Mouse (Mus musculus) adrenal gland (tissue): ENCODE results near the gene Nedd4.
"Not testable (repeated sequence)": the region's sequence is repeated elsewhere in the genome, so short reads cannot be mapped to it uniquely, and the experiment has no call there.

Experiments
- intact Hi-C: fragments of 180-260 bp; cut with DNase I; formaldehyde crosslinking; loops from one replicate; pipeline ENCODE4 v1.15.1; 2025
- long read RNA-seq, 2 experiments: library from polyadenylated mRNA; unstranded; transcript quantifications; one replicate each; pipeline ENCODE4 v2.0.0; 2020; ENCODE audit warnings: borderline replicate concordance in 1 of 2; ENCODE audit not compliant: insufficient replicate concordance in 1 of 2

The Nedd4 gene
- long read RNA-seq, experiment 1, full-length matches to known transcripts: 106 of 170 reads
- long read RNA-seq, experiment 1, partial matches to known transcripts: 33 of 170 reads
- long read RNA-seq, experiment 1, other reads (novel, unspliced or antisense): 31 of 170 reads
- long read RNA-seq, experiment 2, full-length matches to known transcripts: 118 of 211 reads
- long read RNA-seq, experiment 2, partial matches to known transcripts: 65 of 211 reads
- long read RNA-seq, experiment 2, other reads (novel, unspliced or antisense): 28 of 211 reads

DNA sequence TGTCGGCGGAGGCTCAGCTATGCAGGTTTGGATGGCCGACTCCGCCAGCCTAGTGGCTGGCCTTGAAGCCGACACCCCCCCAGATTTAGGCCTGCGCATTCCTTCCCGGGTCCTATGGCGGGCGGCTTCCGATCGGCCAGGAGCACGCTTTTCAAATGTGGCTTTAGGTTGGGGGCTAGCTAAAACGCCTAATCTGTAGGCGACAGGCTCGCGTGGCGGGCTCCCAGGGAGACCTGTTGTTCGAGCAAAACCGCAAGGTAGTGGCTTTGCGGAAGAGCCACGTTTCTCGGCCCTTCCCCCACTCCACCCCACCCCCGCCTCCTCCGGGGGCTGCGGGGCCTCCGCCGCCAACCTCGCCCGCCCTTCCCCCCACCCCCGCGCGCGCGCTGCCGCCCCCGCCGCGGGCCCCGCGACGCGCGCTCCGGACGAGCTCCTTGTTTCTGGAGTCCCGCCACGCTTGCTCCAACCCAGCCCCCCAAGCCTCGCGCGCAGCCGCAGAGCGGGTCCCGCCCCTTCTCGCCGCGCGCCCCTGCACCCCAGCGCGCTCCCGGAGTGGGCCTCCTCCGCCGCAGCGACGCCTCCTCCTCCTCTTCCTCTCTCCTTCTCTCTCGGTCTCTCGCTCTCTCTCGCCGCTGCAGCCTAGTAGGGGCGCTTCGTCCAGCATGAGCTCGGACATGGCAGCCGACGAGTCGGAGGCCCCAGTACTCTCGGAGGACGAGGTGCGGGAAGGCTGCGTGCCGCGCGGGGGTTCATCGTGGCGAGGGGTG lies at the start of gene Nedd4:
Nedd4 (plus strand) TSS at position 452 of the 767 bp plus-strand sequence.
- intact Hi-C loops: no loop called here

DNA sequence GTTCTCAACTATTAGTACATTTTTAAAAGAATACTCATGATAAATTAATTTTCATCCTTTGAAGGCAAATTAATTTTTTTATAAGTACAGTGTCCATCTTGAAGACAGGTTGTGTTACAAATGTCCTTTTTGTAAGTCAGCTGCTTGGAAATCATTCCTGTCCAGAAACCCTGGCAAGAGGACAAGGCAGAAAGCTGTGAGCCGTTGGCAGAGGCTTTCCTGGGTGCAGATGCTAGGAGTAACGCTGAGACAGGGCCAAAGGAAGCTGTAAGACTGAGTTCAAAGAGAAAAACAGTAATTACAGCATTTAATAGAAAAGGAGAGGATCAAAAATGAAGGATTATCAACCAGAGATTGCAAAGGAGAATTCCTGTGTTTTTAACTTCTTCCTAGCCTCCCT lies 48.3 kb upstream of the Nedd4 start:
- intact Hi-C loops: no loop called here

DNA sequence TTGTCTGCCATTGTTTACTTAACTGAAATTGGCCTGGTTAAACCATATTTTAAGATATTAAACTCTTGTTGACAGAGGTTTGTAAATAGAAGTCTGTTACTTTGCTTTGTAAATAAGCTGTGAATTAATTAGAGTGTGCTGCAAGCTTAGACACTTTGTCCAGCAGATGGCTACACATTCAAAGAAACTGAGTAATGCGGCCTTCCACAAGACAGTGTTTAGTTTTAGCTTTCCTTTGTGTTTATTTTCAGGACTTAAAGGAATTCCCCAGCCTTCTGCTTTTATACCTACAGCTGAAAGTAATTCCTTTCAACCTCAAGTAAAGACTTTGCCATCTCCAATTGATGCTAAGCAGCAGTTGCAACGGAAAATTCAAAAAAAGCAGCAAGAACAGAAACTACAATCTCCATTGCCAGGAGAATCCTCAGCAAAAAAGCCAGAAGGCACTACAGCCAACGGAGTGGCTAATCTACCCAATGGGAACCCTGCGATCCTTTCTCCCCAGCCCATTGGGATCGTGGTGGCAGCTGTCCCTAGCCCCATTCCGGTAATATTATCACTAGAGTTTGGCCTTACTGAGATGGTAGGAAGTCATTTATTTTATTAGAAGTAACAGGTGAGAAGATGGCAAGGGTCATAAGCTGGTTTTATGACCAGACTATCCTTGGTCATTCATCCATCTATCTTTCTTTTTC lies 47.2 kb upstream of the Nedd4 start:
- intact Hi-C loops: no loop called here

DNA sequence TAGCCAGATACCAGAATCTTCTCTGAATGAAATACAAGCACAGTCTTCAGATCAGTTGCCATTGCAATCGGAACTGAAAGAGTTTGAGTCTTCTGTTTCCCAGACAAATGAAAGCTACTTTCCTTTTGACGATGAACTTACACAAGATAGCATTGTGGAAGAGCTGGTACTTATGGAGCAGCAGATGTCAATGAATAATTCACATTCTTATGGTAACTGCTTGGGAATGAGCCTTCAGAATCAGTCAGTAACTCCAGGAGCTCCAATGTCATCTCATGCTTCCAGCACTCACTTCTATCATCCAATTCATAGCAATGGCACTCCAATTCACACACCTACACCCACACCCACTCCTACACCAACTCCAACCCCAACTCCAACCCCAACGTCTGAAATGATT lies 44.1 kb upstream of the Nedd4 start:
- intact Hi-C loops: no loop called here

DNA sequence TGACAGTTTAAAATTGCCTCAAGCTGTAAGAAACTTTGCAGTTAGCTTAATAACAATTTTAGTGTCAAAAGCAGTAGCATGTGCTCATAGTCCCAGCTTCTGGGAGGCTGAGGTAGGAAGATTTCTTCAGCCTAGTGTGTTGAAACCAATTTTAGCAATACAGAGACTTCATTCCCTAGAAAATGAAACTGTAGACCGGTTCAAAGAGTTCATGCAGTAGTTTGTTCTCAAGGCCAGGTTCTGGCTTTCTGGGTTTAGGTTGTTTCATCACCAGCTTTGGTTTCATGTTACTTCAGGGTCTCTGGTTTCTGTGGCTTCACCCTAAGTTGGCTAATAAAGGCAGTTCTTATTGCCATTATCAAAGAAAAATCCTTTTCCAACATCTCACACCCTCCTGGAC lies 38.5 kb upstream of the Nedd4 start:
- intact Hi-C loops: no loop called here

DNA sequence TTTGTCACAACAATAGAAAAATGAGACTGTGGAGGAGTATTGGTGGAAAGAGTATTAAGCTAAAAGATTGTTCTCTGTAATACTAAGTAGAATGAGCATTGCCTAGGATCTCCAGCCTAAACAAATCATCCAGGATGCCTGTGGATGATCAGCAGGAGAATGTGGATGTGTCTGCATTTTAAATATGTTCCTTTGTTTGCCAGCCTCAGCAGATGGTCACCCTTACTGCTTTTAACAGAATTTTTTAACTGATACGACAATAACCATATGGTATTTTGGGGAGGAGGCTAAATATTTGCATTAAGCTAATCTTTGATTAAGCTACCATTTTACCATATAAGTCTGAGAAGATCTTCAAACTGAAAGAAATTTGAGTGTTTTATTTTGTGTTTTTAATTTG lies 34.5 kb upstream of the Nedd4 start:
- intact Hi-C loops: no loop called here

DNA sequence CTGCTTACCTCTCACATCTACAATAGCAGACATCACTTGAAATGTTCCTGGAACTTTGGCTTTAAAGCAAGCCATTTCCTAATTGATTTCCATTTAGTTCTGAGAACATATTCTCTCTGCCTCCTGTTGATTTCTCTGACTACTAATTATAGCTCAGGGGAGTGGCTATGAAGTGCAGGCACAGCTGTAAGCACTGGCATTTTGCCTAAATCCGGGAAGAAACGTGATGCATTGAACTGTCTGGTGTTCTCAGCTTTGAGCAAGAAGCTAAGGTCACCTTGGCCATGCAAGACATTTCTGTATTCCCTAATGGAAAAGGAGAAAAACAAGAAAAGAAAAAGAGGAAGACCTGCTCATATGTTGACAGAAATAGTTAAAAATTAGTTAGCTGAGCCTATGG lies 33.6 kb upstream of the Nedd4 start:
- intact Hi-C loops: no loop called here

DNA sequence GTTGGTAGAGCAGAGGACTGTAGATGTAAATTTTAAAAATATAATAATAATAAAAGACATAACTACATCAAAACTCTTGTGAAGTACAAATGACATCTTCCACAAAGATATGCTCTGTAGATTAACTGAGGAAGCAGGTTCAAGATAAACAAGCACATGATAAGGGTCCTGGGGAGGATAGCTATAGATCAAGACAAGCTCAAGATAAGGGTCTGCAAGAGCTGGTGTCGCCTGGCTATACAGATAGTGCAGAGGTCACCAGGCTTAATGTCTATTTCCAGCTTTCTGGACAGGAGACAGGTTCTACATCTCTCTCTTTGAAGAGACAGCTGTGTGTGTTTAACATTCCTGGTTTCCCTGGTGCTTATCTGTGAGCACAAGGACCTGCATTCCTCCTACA lies 29.9 kb upstream of the Nedd4 start:
- intact Hi-C loops: no loop called here

DNA sequence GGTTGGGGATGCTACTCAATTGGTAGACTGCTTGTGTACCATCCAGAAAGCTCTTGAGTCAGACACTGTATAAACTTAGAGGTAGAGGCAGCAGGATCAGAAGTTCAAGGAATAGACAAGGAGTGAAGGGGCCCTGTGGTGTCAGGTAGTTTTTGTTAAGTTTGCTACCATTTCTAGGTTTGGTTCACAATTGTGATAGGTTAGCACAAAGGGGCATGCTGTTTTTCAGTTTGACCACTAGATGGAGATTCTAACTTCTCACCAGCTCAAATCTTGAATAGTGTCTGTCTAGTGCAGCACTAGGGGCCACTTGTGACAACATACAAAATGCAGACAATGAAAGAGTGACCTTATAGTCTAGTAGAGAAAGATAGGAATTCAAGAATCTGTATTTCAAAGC lies 27.0 kb upstream of the Nedd4 start:
- intact Hi-C loops: loop anchor here (5.0 kb wide), 1 partner anchor 37 kb away; no protein-coding TSS in a partner anchor

DNA sequence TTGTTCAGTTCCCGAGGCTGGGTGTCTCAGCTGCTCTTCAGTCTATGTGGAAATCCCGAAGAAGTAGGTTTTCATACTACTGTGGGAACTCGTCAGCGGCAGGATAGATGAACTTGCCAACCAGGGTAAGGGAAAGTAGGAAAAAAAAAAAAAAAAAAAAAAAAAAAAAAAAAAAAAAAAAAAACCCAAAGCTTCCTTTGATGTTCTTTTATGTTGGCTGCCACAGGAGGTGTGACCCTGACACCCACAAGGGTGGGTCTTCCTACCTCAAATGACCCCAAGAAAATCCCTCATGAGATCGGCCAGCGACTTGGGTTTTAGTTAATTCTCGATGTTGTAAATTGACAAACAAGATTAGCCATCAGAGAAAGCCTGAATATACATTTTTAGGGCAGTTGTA lies 25.6 kb upstream of the Nedd4 start:
- intact Hi-C loops: loop anchor here (5.0 kb wide), 1 partner anchor 36 kb away; no protein-coding TSS in a partner anchor

DNA sequence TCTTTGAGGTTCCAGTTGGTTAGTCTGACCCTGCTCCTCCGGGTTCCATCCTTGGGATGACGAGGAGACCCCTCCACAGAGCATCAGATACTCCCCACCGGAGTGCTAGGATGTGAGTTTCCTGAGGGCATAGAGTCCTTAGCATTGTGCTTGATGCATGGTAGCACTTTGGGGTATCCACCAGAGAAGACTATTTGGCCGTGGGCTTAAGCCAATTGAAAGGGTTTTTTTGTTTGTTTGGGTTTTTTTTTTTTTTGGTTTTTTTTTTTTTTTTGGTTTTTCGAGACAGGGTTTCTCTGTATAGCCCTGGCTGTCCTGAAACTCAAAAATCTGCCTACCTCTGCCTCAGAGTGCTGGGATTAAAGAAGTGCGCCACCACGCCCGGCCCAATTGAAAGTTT lies 24.9 kb upstream of the Nedd4 start:
- intact Hi-C loops: loop anchor here (5.0 kb wide), 1 partner anchor 35 kb away; no protein-coding TSS in a partner anchor

DNA sequence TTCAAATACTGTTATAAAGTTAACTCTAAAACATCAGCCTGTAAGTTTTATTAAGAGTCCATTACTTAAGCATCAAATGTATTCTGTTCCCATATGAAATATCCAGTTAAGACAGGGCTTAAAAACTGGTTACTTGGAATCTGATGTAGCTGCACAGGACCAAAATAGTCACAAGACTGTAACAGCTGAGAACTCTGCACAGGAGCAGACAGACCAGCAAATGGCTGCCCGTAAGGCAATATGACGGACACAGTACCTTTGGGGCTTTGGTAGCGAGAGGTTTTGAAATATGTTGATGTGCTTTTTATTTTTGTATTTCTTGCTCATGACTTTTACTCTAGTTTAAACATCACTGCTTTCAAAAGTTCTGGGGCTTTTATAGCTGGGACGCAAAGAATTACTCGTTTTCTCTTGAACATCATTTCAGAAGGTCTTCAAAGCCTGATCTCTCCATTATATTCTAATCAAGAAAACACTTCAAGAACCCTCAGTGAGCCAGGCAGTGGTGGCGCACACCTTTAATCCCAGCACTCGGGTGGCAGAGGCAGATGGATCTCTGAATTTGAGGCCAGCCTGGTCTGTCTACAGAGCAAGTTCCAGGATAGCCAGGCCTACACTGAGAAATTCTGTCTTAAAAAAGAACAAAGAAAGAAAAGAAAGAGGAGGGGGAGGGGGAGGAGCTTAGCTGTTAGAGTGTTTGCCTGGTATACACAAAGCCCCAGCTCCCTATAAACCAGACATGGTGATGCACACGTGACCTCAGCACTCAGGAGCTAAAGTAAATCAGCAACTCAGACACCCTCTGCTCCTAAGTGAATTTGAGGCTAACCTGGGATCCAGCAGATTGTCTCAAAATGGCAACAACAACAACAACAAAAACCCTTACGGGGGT lies 22.9 kb upstream of the Nedd4 start:
- intact Hi-C loops: loop anchor here (5.0 kb wide), 1 partner anchor 33 kb away; no protein-coding TSS in a partner anchor

DNA sequence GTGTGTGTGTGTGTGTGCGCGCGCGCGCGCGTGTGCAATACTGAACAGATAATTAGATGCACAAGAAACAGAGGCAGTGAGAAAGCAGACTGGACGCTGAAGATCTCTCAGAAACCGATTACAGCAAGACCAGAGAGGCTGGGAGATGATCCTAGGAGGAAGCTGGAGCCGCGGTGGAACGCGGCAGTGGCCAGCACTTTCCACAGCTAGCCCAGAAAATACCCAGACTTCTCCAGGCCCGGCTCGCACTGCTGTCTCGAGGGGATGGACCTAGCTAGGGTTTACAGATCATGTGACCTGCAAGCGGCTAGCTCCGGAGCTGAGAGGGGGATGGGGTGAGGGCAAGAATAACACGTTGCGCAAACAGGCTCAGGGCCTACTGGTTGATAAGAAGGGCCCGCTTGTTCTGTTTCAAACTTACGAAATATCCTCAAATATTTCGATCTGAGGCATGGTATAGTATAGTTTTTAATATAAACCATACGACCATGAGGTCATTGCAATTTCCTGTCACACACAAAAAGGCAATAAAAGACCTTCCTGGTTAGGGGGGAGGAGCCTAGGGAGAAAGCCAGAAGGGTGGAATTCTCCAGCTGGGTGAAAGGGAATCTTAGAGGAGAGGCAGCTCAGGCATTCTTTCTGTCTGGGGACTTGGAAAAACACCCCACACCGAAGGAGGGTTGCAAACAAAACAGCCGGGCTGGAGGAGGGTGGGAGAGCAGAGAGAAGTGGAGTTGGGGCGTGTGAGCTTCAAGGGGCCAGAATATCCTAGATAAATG lies 22.1 kb upstream of the Nedd4 start:
- intact Hi-C loops: loop anchor here (5.0 kb wide), 1 partner anchor 32 kb away; no protein-coding TSS in a partner anchor

DNA sequence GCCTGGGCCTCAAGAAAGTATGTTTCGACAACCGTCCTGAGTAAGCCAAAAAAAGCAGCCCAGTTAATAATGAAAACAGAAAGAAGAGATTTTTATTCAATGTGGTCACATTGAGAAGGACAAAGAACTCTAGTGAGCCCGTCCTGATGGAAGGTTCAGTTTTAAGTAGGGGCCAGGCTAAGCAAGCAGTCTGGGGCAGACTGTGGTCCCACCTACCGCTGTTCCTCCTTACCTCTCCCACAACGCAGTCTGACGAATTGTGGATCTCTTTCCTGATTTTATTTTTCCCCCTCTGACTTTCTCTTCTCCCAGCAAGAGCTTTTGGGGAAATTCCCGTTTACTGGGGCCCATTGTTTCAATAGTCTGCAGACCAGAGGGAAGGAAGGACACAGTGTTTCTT lies 21.5 kb upstream of the Nedd4 start:
- intact Hi-C loops: no loop called here

DNA sequence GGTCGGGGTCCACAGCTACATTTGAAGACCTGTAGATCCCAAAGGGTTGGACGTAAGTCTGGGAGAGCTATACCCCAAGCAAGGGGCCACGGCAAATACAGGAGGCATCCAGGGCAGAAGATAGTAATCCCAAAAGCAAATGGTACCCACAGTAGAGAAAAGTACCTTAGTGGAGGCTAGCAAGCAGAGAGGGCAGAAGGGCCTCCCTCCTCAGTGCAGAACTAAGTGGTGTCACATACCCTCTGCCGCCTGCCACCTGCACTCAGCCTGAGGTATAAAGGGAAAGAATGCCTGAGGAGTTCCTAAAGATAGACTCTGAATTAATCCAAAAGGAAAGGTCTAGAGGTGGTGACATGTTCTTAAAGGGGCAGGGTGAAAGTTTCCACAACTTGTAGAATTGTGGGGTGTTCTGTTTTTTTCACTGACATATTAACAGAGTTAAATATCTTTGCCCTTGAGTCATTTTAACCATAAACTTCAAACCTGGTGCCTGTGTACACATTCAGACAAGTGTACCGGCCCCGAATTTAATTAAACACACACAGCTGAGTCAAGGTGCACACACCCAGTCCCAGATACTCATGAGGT lies 21.0 kb upstream of the Nedd4 start:
- intact Hi-C loops: no loop called here

DNA sequence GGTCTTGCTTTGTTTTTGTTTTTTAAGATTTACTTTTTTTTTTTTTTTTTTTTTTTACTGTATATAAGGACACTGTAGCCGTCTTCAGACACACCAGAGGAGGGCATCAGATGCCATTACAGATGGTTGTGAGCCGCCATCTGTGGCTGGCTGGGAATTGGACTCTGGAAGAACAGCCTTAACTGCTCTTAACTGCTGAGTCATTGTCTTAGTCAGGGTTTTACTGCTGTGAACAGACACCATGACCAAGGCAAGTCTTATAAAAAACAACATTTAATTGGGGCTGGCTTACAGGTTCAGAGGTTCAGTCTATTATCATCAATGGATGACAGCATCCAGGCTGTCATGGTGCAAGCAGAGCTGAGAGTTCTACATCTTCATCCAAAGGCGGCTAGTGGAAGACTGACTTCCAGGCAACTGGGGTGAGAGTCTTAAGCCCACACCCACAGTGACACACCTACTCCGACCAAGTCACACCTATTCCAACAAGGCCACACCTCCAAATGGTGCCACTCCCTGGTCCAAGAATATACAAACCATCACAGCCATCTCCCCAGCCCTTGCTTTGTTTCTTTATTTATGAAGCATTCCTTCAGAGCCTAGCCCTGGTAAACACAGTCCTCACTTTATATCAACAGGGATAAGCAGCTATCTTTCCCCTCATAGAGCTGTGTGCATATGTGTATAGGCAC lies 19.2 kb upstream of the Nedd4 start:
- intact Hi-C loops: not testable (repeated sequence)

DNA sequence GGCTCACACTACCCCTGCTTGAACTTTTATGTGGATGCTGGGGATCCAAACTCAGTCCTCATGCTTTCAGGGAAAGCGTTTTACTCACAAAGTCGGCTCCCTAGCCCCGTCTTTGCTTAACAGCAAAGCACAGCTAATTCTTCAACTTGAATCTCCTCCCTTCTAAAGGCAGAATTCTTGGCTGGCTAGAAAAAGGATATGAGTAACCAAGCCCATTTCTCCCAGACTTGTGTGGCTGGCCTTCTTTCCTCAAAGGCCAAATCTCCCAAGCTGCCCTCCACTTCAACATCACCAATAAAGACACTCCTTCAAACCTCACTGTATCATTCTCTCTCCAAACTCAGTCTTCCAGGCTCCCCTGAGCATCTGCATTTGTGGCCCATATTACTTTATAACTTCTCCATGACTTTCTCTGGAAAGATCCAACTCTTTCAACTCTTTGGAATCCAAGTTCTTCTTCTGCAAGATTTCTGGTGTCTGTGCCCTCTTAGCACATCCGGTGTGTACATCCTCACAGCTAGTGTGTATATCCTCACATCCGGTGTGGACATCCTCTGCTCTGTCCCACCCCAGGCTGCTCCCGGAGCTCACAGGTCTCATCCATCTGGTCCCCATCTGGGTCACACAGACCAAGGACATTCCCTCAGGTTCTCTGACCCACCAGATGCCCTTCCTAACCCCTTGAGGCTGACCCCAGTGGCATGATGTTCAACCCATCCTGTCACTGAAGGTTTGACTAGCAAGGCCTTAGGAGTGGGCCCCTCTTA lies 18.3 kb upstream of the Nedd4 start:
- intact Hi-C loops: no loop called here

DNA sequence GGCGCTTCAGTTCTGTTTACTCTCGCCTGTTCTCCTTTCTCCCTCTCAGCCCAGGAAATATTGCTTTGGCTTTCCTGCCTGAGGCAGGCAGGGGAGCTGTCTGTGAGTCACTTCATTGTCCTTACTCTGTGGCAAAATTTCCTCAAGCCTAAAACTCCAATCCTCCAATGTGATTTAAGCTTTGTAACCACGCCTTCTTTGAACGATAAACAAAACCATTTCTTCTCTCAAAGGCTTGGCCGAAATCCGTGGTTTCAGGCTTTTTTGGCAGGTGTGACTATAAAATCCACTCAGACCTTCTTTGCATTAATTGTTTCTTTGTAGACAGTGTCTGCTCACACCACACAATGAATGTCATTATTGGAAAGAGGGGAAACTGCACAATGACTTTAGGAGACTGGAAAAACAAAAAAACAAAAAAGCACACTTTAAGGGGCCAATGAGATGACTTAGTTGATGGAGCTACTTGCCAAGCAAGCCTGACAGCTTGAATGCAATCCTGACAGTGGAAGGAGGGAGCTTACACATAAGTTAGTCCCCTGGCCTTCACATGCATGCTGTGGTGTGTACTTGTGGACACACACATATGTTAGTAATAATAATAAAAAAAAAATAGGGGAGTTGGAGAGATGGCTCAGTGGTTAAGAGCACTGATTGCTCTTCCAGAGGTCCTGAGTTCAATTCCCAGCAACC lies 17.6 kb upstream of the Nedd4 start:
- intact Hi-C loops: no loop called here
